Mouse (Mus musculus): Measurements from ENCODE around the gene Gstm1. TPM values are rescaled to one million over a fixed set of nuclear protein-coding genes. Genes with fewer than 3 reads are reported as not detected.
"Not testable (repeated sequence)": the region's sequence is repeated elsewhere in the genome, so short reads cannot be mapped to it uniquely, and the experiment has no call there.

Gstm1 gene
- polyA plus RNA-seq, 1 experiment from 2014 or later = 376 TPM

DNA sequence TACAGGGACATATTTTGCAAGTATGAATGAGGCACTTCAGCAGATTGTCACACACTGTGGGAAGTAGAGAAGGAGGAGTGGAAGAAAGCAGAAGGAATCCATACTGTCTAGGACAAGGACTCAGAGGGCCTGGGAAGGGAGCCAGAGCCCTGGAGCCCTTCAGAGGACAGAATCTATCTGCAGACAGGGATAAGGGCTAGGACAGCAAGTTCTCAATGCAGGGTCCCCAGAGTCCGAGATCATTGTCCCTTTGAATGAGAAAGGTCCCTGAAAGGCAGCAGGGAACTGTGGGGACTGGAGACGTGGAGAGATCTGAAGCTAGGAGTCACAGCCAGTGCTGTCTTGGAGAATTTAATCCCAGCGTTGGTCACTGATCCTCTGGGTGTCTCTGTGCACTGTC is 1.5 kb upstream of the Gstm1 start:
- ATAC-seq; H3K4me3 ChIP-seq (ENCODE audit: low read length); H3K9me3 ChIP-seq (ENCODE audit: control insufficient read depth, low read length); H3K27ac ChIP-seq (ENCODE audit: low read length); H3K9ac ChIP-seq (ENCODE audit: low read depth, low read length); H3K36me3 ChIP-seq (ENCODE audit: control insufficient read depth, insufficient read depth, low read length); H3K4me2 ChIP-seq (ENCODE audit: low read depth, low read length); H3K27me3 ChIP-seq (replicated peaks; ENCODE audit: control insufficient read depth, insufficient read depth, low read length): not testable (repeated sequence)
- H3K4me1 ChIP-seq (ENCODE audit: control insufficient read depth, insufficient read depth, low read length) = peaks cover 27% of the 10 kb centered on the region
- 82% methylated on average over 3 of the region's 3 CpGs for WGBS

DNA sequence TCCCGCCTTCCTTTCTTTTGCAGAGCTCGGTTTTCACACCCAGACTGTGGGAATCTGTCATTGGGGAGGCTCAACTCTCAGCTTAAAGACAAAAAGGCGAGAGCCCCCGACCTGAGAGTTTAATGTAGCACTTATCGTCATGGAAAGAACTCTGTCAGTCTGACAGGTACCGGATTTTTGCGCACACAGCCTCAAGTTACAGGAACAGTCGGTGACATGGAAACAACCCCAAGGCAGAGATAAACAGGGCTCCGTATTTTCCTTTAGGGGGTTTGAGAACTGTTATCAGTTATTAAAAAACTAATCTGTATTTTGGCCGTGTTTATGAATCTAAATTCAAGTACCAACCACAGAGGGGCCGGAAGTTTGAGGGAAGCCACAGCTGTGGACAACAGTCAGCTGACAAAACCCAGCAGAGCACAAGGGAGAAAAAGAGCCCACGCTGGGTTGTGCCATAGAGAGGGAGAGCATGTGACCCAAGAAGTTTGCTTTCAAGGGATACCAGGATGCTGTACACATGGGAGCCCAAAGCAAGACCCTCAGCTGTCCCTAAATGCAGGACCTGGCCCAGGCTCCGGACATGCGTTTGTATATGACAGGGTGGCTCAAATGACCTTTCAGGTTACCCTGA is 532 bp upstream of the Gstm1 start:
- peak overlapping the region; percentile 72 for H3K9ac ChIP-seq (ENCODE audit: low read depth, low read length)
- no peaks in the 10 kb centered on the region for H3K27me3 ChIP-seq (replicated peaks; ENCODE audit: control insufficient read depth, insufficient read depth, low read length)
- peaks cover 29% of the 10 kb centered on the region for H3K4me1 ChIP-seq (ENCODE audit: control insufficient read depth, insufficient read depth, low read length)
- H3K9me3 ChIP-seq (ENCODE audit: control insufficient read depth, low read length) = no peaks in the 10 kb centered on the region
- H3K4me3 ChIP-seq (ENCODE audit: low read length) = peak overlapping the region; percentile 53
- no peak for ATAC-seq
- H3K27ac ChIP-seq (ENCODE audit: low read length) = peak overlapping the region; percentile 95
- H3K4me2 ChIP-seq (ENCODE audit: low read depth, low read length) = peak overlapping the region; percentile 72
- 24% methylated on average over 14 of the region's 14 CpGs for whole genome bisulfite sequencing
- H3K36me3 ChIP-seq (ENCODE audit: control insufficient read depth, insufficient read depth, low read length) = no peaks in the 10 kb centered on the region

GRCm38 (mm10) chr3:108016468-108016867 is 1.3 kb downstream of the Gstm1 start:
- 77% methylated on average over 5 of the region's 5 CpGs for WGBS
- peak overlapping the region; percentile 53 for H3K4me3 ChIP-seq (ENCODE audit: low read length)
- not testable (repeated sequence) for H3K27ac ChIP-seq (ENCODE audit: low read length); H3K27me3 ChIP-seq (replicated peaks; ENCODE audit: control insufficient read depth, insufficient read depth, low read length); ATAC-seq; H3K36me3 ChIP-seq (ENCODE audit: control insufficient read depth, insufficient read depth, low read length); H3K9me3 ChIP-seq (ENCODE audit: control insufficient read depth, low read length)
- peak overlapping the region; percentile 72 for H3K4me2 ChIP-seq (ENCODE audit: low read depth, low read length)
- H3K9ac ChIP-seq (ENCODE audit: low read depth, low read length) = peak overlapping the region; percentile 72; the same call in 1 of the 2 replicates
- H3K4me1 ChIP-seq (ENCODE audit: control insufficient read depth, insufficient read depth, low read length) = peaks cover 24% of the 10 kb centered on the region

DNA sequence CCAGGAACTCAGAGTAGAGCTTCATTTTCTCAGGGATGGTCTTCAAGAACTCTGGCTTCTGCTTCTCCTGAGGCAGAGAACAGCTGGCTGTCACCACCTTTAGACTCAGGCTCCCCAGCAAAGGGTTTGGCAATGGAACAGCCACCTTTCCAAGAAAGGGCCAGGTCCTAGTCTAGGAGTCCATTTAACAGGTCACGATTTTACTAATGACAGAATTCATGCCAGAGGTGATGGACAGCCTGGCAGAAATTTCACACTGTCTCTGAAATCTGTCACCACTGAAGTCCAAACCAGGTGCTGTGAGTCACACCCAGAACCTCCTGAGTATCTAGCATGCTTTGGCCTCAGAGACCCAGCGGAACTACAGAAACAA is 2.8 kb downstream of the Gstm1 start:
- H3K27ac ChIP-seq (ENCODE audit: low read length) = no peak overlapping the region
- no peak overlapping the region for H3K9ac ChIP-seq (ENCODE audit: low read depth, low read length)
- peaks cover 24% of the 10 kb centered on the region for H3K4me1 ChIP-seq (ENCODE audit: control insufficient read depth, insufficient read depth, low read length)
- H3K9me3 ChIP-seq (ENCODE audit: control insufficient read depth, low read length) = no peaks in the 10 kb centered on the region
- no peak overlapping the region for H3K4me3 ChIP-seq (ENCODE audit: low read length)
- H3K27me3 ChIP-seq (replicated peaks; ENCODE audit: control insufficient read depth, insufficient read depth, low read length) = no peaks in the 10 kb centered on the region
- WGBS = 83% methylated on average over 2 of the region's 2 CpGs
- no peak for ATAC-seq
- no peaks in the 10 kb centered on the region for H3K36me3 ChIP-seq (ENCODE audit: control insufficient read depth, insufficient read depth, low read length)
- H3K4me2 ChIP-seq (ENCODE audit: low read depth, low read length) = no peak overlapping the region

DNA sequence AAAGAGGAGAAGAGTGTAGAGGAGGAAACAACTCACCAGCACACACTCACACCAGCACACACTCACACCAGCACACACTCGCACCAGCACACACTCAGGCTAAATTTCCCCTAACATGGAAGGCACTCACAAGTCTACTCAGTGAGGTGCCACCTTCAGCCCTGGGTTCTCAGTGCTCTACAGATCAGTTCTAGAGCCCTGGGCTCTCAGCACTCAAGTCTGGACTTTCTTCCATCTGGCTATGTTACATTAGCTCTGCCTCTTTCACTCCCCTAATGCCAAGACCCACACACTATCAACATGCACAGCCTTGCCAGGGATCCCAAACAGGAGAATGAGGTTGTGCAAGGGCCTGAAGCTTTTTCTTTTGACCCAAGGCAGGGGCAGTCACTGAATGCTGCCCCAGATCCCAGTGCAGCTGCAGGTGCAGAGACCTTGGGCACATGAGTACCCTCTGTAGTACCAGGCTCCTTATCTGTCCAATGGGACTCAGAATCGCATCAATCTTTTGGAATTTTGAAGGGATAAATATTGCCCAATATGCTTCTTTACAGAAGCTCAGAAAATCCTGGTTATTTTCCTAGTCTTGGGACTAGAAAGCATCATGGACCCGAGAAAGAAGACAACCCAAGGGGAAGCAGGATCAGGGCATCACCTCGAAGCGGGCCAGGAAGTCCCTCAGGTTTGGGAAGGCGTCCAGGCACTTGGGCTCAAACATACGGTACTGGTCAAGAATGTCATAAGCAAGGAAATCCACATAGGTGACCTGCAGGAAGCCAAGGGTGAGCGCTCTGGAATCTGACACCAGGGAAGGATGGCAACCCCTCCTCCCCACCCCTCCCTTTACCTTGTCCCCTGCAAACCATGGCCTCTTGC is 3.4 kb downstream of the Gstm1 start:
- Histone ChIP-seq H3K9ac (ENCODE audit: low read depth, low read length) (no peak overlapping the region), H3K4me1 (ENCODE audit: control insufficient read depth, insufficient read depth, low read length) (peaks cover 24% of the 10 kb centered on the region), H3K27ac (ENCODE audit: low read length) (no peak overlapping the region), H3K36me3 (ENCODE audit: control insufficient read depth, insufficient read depth, low read length) (no peaks in the 10 kb centered on the region), H3K9me3 (ENCODE audit: control insufficient read depth, low read length) (no peaks in the 10 kb centered on the region), H3K27me3 (replicated peaks; ENCODE audit: control insufficient read depth, insufficient read depth, low read length) (no peaks in the 10 kb centered on the region), H3K4me2 (ENCODE audit: low read depth, low read length) (no peak overlapping the region), H3K4me3 (ENCODE audit: low read length) (no peak overlapping the region)
- ATAC-seq = no peak
- WGBS = 83% methylated on average over 8 of the region's 8 CpGs

- no peaks in the 10 kb centered on the region for H3K9me3 ChIP-seq (ENCODE audit: control insufficient read depth, low read length)
- H3K36me3 ChIP-seq (ENCODE audit: control insufficient read depth, insufficient read depth, low read length) = no peaks in the 10 kb centered on the region
- H3K4me3 ChIP-seq (ENCODE audit: low read length) = no peak overlapping the region
- H3K27ac ChIP-seq (ENCODE audit: low read length) = no peak overlapping the region
- H3K4me2 ChIP-seq (ENCODE audit: low read depth, low read length) = no peak overlapping the region
- peaks cover 20% of the 10 kb centered on the region for H3K4me1 ChIP-seq (ENCODE audit: control insufficient read depth, insufficient read depth, low read length)
- ATAC-seq = no peak
- H3K9ac ChIP-seq (ENCODE audit: low read depth, low read length) = no peak overlapping the region
- 66% methylated on average over 4 of the region's 4 CpGs for WGBS
- H3K27me3 ChIP-seq (replicated peaks; ENCODE audit: control insufficient read depth, insufficient read depth, low read length) = no peaks in the 10 kb centered on the region
Measured at GRCm38 (mm10) chr3:108013331-108013871, 4.4 kb downstream of the Gstm1 start.

DNA sequence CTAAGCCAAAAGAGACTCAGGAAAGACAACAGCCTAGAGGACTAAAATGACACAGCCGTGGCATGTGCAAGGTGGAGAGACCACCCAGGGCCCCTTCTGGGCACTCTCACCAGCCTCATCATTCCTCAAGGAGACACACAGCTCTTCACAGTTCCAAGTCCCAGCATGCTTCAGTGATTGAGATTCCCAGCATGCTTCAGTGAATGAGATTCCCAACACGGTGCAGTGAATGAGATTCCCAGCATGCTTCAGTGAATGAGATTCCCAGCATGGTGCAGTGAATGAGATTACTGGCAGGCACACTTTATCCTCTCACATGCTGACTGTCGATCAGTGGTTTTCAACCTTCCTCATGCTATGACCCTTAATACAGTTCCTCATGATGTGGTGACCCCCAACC is 6.2 kb downstream of the Gstm1 start:
- Histone ChIP-seq H3K4me2 (ENCODE audit: low read depth, low read length) (no peak overlapping the region), H3K9me3 (ENCODE audit: control insufficient read depth, low read length) (no peaks in the 10 kb centered on the region), H3K4me1 (ENCODE audit: control insufficient read depth, insufficient read depth, low read length) (peaks cover 12% of the 10 kb centered on the region; the same call in 1 of the 2 replicates), H3K4me3 (ENCODE audit: low read length) (no peak overlapping the region), H3K27ac (ENCODE audit: low read length) (no peak overlapping the region), H3K27me3 (replicated peaks; ENCODE audit: control insufficient read depth, insufficient read depth, low read length) (no peaks in the 10 kb centered on the region), H3K36me3 (ENCODE audit: control insufficient read depth, insufficient read depth, low read length) (no peaks in the 10 kb centered on the region), H3K9ac (ENCODE audit: low read depth, low read length) (no peak overlapping the region)
- ATAC-seq = no peak
- 80% methylated on average over 3 of the region's 3 CpGs for WGBS

- no peak overlapping the region for H3K9ac ChIP-seq (ENCODE audit: low read depth, low read length)
- WGBS = 63% methylated on average over 2 of the region's 2 CpGs
- H3K4me3 ChIP-seq (ENCODE audit: low read length) = no peak overlapping the region
- H3K27me3 ChIP-seq (replicated peaks; ENCODE audit: control insufficient read depth, insufficient read depth, low read length) = no peaks in the 10 kb centered on the region
- H3K36me3 ChIP-seq (ENCODE audit: control insufficient read depth, insufficient read depth, low read length) = no peaks in the 10 kb centered on the region
- no peak overlapping the region for H3K4me2 ChIP-seq (ENCODE audit: low read depth, low read length)
- H3K4me1 ChIP-seq (ENCODE audit: control insufficient read depth, insufficient read depth, low read length) = 0 out of 2 replicates have a peak, but pooled peaks cover 9% of the 10 kb centered on the region
- H3K27ac ChIP-seq (ENCODE audit: low read length) = no peak overlapping the region
- no peaks in the 10 kb centered on the region for H3K9me3 ChIP-seq (ENCODE audit: control insufficient read depth, low read length)
- no peak for ATAC-seq
Measured at GRCm38 (mm10) chr3:108010286-108010685, 7.5 kb downstream of the Gstm1 start.

DNA sequence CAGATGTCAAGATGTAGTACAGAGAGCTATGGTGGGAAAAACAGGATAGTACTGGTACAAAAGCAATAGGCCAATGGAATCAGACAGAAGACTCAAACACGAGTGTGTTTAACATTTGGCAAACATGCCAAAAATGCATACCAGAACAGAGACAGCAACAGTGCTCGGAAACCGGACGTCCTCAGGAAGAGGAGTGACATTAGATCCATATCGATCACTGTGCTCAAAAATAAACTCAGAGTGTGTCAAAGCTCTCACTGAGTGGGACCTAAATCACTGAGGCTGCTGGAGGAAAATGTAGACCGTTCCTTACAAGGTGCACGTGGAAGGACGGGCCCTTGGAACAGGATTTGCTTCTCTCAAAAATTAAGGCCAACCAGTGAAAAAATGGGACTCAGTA is 15.8 kb downstream of the Gstm1 start:
- ATAC-seq = no peak
- H3K27me3 ChIP-seq (replicated peaks; ENCODE audit: control insufficient read depth, insufficient read depth, low read length) = no peaks in the 10 kb centered on the region
- H3K4me2 ChIP-seq (ENCODE audit: low read depth, low read length) = no peak overlapping the region
- no peak overlapping the region for H3K27ac ChIP-seq (ENCODE audit: low read length)
- no peaks in the 10 kb centered on the region for H3K4me1 ChIP-seq (ENCODE audit: control insufficient read depth, insufficient read depth, low read length)
- H3K9ac ChIP-seq (ENCODE audit: low read depth, low read length) = no peak overlapping the region
- no peaks in the 10 kb centered on the region for H3K36me3 ChIP-seq (ENCODE audit: control insufficient read depth, insufficient read depth, low read length)
- 62% methylated on average over 8 of the region's 8 CpGs for WGBS
- H3K9me3 ChIP-seq (ENCODE audit: control insufficient read depth, low read length) = no peaks in the 10 kb centered on the region
- no peak overlapping the region for H3K4me3 ChIP-seq (ENCODE audit: low read length)

Measured in intestine, embryonic 16.5 days (tissue).